Mouse (Mus musculus): Measurements from ENCODE around the gene Thg1l.

Gene Thg1l

GRCm38 (mm10) chr11:45955127-45955627 is at the start of gene Thg1l:
Gene Thg1l (minus strand): TSS chr11:45955494.
- DNase-seq (ENCODE audit: low read depth) = peak; percentile 96

GRCm38 (mm10) chr11:45992087-45992486 is 36.8 kb upstream of the Thg1l start:
- DNase-seq (ENCODE audit: low read depth) = no peak

GRCm38 (mm10) chr11:45991604-45992003 is 36.3 kb upstream of the Thg1l start:
- DNase-seq (ENCODE audit: low read depth) = no peak

- DNase-seq (ENCODE audit: low read depth) = no peak
These were observed 25.6 kb upstream of the Thg1l start for GRCm38 (mm10) chr11:45980893-45981253.

GRCm38 (mm10) chr11:45979946-45980892 is 24.9 kb upstream of the Thg1l start, which contains the start of gene Sox30:
Gene Sox30 (plus strand): TSS chr11:45980310.
- DNase-seq (ENCODE audit: low read depth) = no peak

- no peak for DNase-seq (ENCODE audit: low read depth)
These were observed 20.8 kb upstream of the Thg1l start for GRCm38 (mm10) chr11:45976061-45976460.

- no peak for DNase-seq (ENCODE audit: low read depth)
These were observed 19.2 kb upstream of the Thg1l start for GRCm38 (mm10) chr11:45974466-45974865.

- DNase-seq (ENCODE audit: low read depth) = no peak
These were observed 18.3 kb upstream of the Thg1l start for GRCm38 (mm10) chr11:45973635-45974034.

- no peak for DNase-seq (ENCODE audit: low read depth)
These were observed 13.2 kb upstream of the Thg1l start for GRCm38 (mm10) chr11:45968466-45968865.

GRCm38 (mm10) chr11:45966896-45967295 is 11.6 kb upstream of the Thg1l start:
- no peak for DNase-seq (ENCODE audit: low read depth)

GRCm38 (mm10) chr11:45960003-45960402 is 4.7 kb upstream of the Thg1l start:
- DNase-seq (ENCODE audit: low read depth) = peak; percentile 69

GRCm38 (mm10) chr11:45959598-45959997 is 4.3 kb upstream of the Thg1l start:
- DNase-seq (ENCODE audit: low read depth) = peak; percentile 73

- DNase-seq (ENCODE audit: low read depth) = no peak
These were observed 7.8 kb downstream of the Thg1l start for GRCm38 (mm10) chr11:45947491-45947890.

- no peak for DNase-seq (ENCODE audit: low read depth)
These were observed 8.5 kb downstream of the Thg1l start for GRCm38 (mm10) chr11:45946796-45947195.

- DNase-seq (ENCODE audit: low read depth) = peak; percentile 91
These were observed 10.6 kb downstream of the Thg1l start, which contains the start of gene Lsm11 for GRCm38 (mm10) chr11:45944643-45945156. Gene Lsm11 (minus strand): TSS chr11:45944935.

GRCm38 (mm10) chr11:45943891-45944642 is 11.2 kb downstream of the Thg1l start:
- DNase-seq (ENCODE audit: low read depth) = peak; percentile 27

- DNase-seq (ENCODE audit: low read depth) = no peak
These were observed 12.1 kb downstream of the Thg1l start for GRCm38 (mm10) chr11:45943108-45943705.

GRCm38 (mm10) chr11:45942281-45942680 is 13.0 kb downstream of the Thg1l start:
- DNase-seq (ENCODE audit: low read depth) = no peak

GRCm38 (mm10) chr11:45938917-45939316 is 16.4 kb downstream of the Thg1l start:
- peak; percentile 15 for DNase-seq (ENCODE audit: low read depth)

- DNase-seq (ENCODE audit: low read depth) = no peak
These were observed 17.8 kb downstream of the Thg1l start for GRCm38 (mm10) chr11:45937478-45937877.

GRCm38 (mm10) chr11:45932771-45933170 is 22.5 kb downstream of the Thg1l start:
- DNase-seq (ENCODE audit: low read depth) = no peak

GRCm38 (mm10) chr11:45929541-45929940 is 25.8 kb downstream of the Thg1l start:
- no peak for DNase-seq (ENCODE audit: low read depth)

Measured in 416B (cell line).